Mouse (Mus musculus) erythroblast, embryonic 14.5 days (primary cell): Measurements from ENCODE around the gene Tmem108.

Experiments used
- GATA1 ChIP-seq: IDR thresholded peaks from 2 replicates; pipeline ENCODE4 v1.6.1; 2012; ENCODE audit warnings: low read length, inconsistent platforms, mixed read lengths
- TAL1 ChIP-seq: IDR thresholded peaks from 3 replicates; pipeline ENCODE4 v1.6.1; 2012; ENCODE audit warnings: low read length, inconsistent platforms, mixed read lengths

- no peak for TF ChIP-seq GATA1
- TF ChIP-seq TAL1, result no peak
Measured at GRCm38 (mm10) chr9:103591962-103592361, 169.7 kb downstream of the Tmem108 start.
